Mouse (Mus musculus) MN1 (cell line): ENCODE data around the gene Fryl.

Experiments
- DNase-seq: peaks from one replicate; pipeline ENCODE4 v3.0.0-alpha.2; 2016; ENCODE audit warnings: low spot score

Gene Fryl

GRCm38 (mm10) chr5:73194083-73194570, 62.3 kb downstream of the Fryl start:
- DNase-seq, result no peak

GRCm38 (mm10) chr5:73193627-73194026, 62.8 kb downstream of the Fryl start:
- DNase-seq, result no peak

- no peak for DNase-seq
Measured at GRCm38 (mm10) chr5:73192870-73193576, 63.4 kb downstream of the Fryl start.

GRCm38 (mm10) chr5:73191765-73192164, 64.7 kb downstream of the Fryl start:
- no peak for DNase-seq

GRCm38 (mm10) chr5:73190164-73190563, 66.3 kb downstream of the Fryl start:
- DNase-seq, result no peak

- no peak for DNase-seq
Measured at GRCm38 (mm10) chr5:73189443-73190160, 66.8 kb downstream of the Fryl start.

- DNase-seq, result no peak
Measured at GRCm38 (mm10) chr5:73188576-73188975, 67.8 kb downstream of the Fryl start.

- DNase-seq, result no peak
Measured at GRCm38 (mm10) chr5:73188164-73188563, 68.3 kb downstream of the Fryl start.

GRCm38 (mm10) chr5:73186912-73187311, 69.5 kb downstream of the Fryl start:
- no peak for DNase-seq

GRCm38 (mm10) chr5:73185424-73185823, 71.0 kb downstream of the Fryl start:
- no peak for DNase-seq

- no peak for DNase-seq
Measured at GRCm38 (mm10) chr5:73182701-73183447, 73.5 kb downstream of the Fryl start.

GRCm38 (mm10) chr5:73182191-73182590, 74.2 kb downstream of the Fryl start:
- DNase-seq, result no peak

- no peak for DNase-seq
Measured at GRCm38 (mm10) chr5:73176294-73176693, 80.1 kb downstream of the Fryl start.

- no peak for DNase-seq
Measured at GRCm38 (mm10) chr5:73175377-73176147, 80.9 kb downstream of the Fryl start.

- no peak for DNase-seq
Measured at GRCm38 (mm10) chr5:73171876-73172480, 84.4 kb downstream of the Fryl start.

- DNase-seq, result no peak
Measured at GRCm38 (mm10) chr5:73171203-73171602, 85.2 kb downstream of the Fryl start.

- peak; percentile 58 for DNase-seq
Measured at GRCm38 (mm10) chr5:73168769-73169272, 87.6 kb downstream of the Fryl start.

GRCm38 (mm10) chr5:73167976-73168768, 88.2 kb downstream of the Fryl start:
- no peak for DNase-seq

- DNase-seq, result no peak
Measured at GRCm38 (mm10) chr5:73163970-73164369, 92.4 kb downstream of the Fryl start.

GRCm38 (mm10) chr5:73162492-73162891, 93.9 kb downstream of the Fryl start:
- no peak for DNase-seq
